Mouse (Mus musculus) kidney, postnatal 14 days (tissue): ENCODE data around the gene Rabep2.
"Not testable (repeated sequence)": the region's sequence is repeated elsewhere in the genome, so short reads cannot be mapped to it uniquely, and the experiment has no call there.

Experiments
- DNase-seq: peaks from one replicate; pipeline ENCODE4 v3.0.0; 2022; ENCODE audit warnings: mixed read lengths

Gene Rabep2

GRCm38 (mm10) chr7:126428631-126429502 lies at the start of gene Rabep2:
Gene Rabep2 (plus strand): TSS chr7:126428759.
- peak; percentile 97 for DNase-seq

- no peak for DNase-seq
Measured at GRCm38 (mm10) chr7:126383565-126383964, 45.0 kb upstream of the Rabep2 start.

GRCm38 (mm10) chr7:126388185-126388584 lies 40.4 kb upstream of the Rabep2 start:
- no peak for DNase-seq

- DNase-seq = not testable (repeated sequence)
Measured at GRCm38 (mm10) chr7:126392086-126392884, 36.3 kb upstream of the Rabep2 start.

- DNase-seq = peak; percentile 98
Measured at GRCm38 (mm10) chr7:126396298-126397119, 32.0 kb upstream of the Rabep2 start, which contains the start of gene Nfatc2ip. Gene Nfatc2ip (minus strand): TSS chr7:126396737.

GRCm38 (mm10) chr7:126397221-126397620 lies 31.3 kb upstream of the Rabep2 start:
- no peak for DNase-seq

- no peak for DNase-seq
Measured at GRCm38 (mm10) chr7:126397822-126398221, 30.7 kb upstream of the Rabep2 start.

GRCm38 (mm10) chr7:126399548-126399947 lies 29.0 kb upstream of the Rabep2 start:
- DNase-seq = peak; percentile 86

GRCm38 (mm10) chr7:126402518-126402917 lies 26.0 kb upstream of the Rabep2 start:
- DNase-seq = not testable (repeated sequence)

- no peak for DNase-seq
Measured at GRCm38 (mm10) chr7:126408686-126409085, 19.9 kb upstream of the Rabep2 start.

GRCm38 (mm10) chr7:126411061-126411460 lies 17.5 kb upstream of the Rabep2 start:
- DNase-seq = no peak

- DNase-seq = no peak
Measured at GRCm38 (mm10) chr7:126414725-126415124, 13.8 kb upstream of the Rabep2 start, which contains the start of gene Cd19. Gene Cd19 (minus strand): TSS chr7:126414889.

GRCm38 (mm10) chr7:126416615-126417014 lies 11.9 kb upstream of the Rabep2 start:
- no peak for DNase-seq

GRCm38 (mm10) chr7:126417045-126417444 lies 11.5 kb upstream of the Rabep2 start:
- no peak for DNase-seq

GRCm38 (mm10) chr7:126417606-126418005 lies 11.0 kb upstream of the Rabep2 start:
- no peak for DNase-seq

- no peak for DNase-seq
Measured at GRCm38 (mm10) chr7:126418496-126418895, 10.1 kb upstream of the Rabep2 start.

GRCm38 (mm10) chr7:126421756-126422155 lies 6.8 kb upstream of the Rabep2 start:
- DNase-seq = no peak

- DNase-seq = no peak
Measured at GRCm38 (mm10) chr7:126424161-126424560, 4.4 kb upstream of the Rabep2 start.

GRCm38 (mm10) chr7:126427323-126427860 lies 1.2 kb upstream of the Rabep2 start:
- DNase-seq = no peak

GRCm38 (mm10) chr7:126428154-126428553 lies 405 bp upstream of the Rabep2 start:
- no peak for DNase-seq

- no peak for DNase-seq
Measured at GRCm38 (mm10) chr7:126429503-126429898, 942 bp downstream of the Rabep2 start.

GRCm38 (mm10) chr7:126430167-126430566 lies 1.6 kb downstream of the Rabep2 start:
- DNase-seq = no peak
